Mouse (Mus musculus) left cerebral cortex, adult 18-20 months (tissue): Measurements from ENCODE around the gene Wdr45. TPM values are rescaled to one million over a fixed set of nuclear protein-coding genes. Genes with fewer than 3 reads are reported as not detected.

ENCODE experiments used
- DNase-seq, 2 experiments: peaks; one replicate each; pipeline ENCODE4 v3.0.0; 2021 to 2022; ENCODE audit warnings: low spot score in 2 of 2, mixed read lengths in 1 of 2
- total RNA-seq, 2 experiments: library from RNA; stranded (reverse); gene quantifications; 2 replicates each; pipeline ENCODE4 v1.2.3; 2021

Gene Wdr45
- total RNA-seq, 2 experiments from 2014 or later, result 55.8 to 56.1 TPM

DNA sequence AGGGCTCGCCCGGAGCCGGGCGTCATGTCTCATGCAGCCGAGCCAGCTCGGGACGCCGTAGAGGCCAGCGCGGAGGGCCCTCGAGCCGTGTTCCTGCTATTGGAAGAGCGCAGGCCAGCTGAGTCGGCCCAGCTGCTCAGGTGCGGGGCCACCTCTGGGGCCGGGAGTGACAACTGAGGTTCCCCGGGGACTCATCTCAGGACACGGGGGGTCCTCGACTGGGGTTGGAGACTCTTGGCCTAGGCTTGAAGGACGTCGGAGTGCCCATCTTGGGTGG, 48.7 kb downstream of the Wdr45 start:
- DNase-seq, result no peak

DNA sequence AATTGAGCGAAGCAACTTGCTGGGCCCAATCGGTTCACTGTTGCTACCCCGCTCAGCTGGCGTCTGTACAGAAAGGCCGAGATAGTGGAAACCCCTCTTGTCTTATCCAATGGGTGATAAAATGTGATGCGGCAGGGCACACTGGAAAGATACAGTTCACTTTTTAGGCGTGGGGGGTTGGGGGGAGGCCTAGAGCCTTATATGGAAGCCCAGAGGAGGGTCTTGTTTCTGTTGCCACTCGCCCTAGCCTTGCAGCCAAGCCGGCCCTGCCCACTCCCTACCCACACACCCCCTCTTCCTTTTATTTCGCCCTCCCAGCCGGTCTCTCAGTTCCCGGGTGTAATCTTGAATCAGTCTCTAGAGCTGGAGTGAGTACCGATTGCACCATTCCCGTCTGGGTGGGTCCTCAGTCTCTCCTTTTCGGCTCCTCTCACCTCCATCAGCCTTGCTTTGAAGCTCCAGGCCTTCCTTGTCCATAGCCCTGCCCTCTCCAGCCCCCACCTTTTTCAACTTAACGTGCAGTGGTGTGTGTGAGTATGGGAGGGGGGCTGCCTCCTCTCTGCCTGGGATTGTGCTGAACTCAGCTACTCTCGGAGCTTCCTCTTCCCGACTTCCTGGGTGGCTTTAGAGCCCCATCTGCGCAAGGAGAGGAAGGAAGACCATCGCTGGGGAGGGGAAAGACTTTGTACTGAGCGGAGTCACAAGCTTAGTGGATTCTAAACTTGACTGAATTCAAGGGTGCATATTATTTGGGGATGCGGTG, 49.7 kb downstream of the Wdr45 start:
- DNase-seq, result no peak

DNA sequence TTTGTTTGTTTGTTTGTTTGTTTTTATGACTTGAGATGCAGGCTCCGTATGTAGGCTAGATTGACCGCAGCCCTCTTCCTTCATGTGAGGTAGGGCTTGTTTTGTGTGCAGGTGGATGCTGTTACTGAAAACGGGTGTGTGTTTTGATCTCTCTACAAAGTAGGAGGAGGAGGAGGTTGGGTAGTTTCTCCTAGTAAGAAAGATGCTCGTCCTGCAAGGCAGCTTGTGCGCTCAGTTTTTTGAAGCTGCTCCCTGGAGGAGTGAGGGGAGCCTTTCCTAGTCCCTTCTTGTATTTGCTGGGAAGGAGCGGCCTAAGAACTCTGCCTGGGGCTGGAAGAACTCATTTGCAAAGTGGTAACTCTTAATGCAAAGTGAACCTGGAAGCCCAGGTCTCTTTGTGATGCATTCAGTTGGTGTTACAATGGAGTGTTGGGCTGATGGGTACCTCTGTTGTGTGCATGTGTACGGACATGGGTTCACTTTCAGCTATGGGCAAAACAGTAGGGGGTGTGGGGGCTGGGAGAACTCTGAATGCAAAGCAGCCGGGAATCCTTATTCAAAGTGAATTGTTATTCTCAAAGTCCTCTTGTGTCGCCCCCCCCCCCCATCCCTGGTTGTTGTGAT, 50.6 kb downstream of the Wdr45 start:
- no peak for DNase-seq

DNA sequence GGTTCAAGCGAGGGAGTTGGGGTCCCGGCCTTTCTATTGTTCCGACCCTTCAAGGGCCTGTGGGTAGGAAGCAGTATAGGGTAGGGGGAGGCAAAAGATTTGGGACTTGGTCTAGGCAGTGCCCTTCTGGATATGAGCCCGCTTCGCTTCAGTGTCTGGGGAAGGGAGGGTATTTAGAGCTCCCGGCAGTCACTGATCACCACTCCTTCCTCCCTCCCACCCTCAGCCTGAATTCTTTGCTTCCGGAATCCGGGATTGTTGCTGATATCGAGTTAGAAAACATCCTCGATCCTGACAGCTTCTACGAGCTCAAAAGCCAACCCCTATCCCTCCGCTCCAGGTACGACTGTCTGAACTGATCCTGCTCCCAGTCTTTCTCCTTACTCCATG, 51.1 kb downstream of the Wdr45 start:
- no peak for DNase-seq

DNA sequence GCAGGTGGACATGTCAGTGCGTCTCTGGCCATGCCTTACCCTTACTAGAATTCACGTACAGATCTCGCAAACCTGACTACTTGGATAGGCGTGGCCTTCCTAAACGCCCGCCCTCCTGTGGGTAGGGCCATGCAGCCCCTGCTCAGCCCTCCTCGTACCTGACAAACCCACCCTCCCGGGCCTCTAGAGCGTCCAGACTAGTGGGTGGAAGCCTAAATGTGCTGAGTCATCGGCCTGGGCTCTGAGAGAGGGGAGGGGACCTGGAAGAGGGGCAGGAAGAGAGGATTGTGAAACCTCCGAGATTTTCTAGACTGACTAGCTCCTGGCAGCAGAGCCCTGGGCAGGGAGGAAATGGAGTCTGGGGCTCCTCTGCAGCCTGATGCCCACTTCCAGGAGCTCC, 51.6 kb downstream of the Wdr45 start:
- peak; percentile 19 for DNase-seq

DNA sequence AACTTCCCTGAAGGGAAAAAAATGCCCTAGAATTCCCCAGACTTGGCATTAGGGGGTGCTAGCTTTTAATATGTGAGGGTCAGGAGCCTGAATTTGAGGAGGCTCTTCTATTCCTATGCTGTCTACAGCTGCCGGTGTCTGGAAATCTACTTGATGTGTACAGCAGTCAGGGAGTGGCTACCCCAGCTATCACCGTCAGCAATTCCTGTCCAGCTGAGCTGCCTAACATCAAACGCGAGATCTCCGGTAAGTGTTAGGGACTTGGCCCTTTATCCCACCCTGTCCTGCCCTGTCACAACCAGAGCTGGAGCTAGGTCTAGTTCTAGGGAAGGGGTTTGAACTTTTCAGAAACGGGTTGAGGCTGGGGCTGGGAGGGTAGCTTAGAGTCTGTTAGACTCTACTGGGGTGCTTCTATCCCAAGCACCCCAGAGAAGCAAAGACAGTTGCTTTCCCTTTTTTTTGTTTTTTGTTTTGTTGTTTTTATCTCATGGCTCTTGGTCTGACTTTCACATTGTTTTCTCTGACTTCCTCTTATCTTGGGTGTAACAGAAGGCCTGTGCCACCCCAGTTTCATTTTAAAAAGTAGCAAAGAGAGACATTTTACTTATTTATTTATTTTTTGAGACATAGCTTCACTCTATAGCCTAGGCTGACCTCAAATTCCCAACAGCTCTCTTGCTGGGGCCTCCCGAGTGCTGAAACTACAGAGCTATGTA, 55.3 kb downstream of the Wdr45 start:
- no peak for DNase-seq

DNA sequence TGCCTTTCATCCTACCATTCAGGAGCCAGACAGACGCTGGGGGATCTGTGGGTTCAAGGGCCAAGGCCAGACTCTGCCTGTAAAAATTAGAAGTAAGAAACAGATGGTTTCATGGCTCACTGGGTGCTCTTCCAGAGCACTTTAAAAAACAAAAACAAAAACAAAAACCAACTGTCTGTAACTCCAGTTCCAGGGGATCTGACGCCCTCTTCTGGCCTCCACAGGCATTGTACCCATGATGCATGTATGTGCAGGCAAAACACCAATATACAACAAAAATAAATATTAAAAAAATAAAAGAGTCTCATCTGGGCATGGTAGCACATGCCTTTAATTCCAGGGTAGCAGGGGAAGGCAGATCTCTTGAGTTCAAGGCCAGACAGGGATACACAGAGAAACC, 58.6 kb downstream of the Wdr45 start:
- DNase-seq, result no peak

DNA sequence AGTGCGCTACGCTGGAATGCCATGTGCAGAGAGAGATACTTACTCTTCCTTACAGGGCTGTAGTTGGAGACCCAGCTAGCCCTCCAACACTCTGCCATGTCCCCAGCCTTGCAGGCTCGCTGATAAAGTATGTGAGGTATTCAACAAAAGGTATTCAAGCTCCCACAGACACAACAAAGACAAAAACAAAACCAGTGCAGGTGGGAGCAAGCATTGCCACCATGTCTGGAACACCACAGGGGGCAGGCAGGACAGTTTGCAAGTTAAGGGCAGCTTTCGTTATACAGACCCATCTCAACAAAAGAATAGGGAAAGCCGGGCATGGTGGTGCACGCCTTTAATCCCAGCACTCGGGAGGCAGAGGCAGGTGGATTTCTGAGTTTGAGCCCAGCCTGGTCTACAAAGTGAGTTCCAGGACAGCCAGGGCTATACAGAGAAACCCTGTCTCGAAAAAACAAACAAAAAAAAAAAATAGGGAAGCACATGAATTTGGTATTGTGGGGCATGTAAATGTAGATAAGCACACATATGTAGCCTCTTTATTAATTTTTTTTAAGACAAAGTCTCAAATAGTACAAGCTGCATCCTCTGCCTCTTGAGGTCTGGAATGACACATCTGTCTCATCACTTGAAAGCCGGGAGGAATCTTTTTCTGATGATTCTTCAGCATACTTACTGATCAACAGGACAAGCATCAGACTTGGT, 61.5 kb downstream of the Wdr45 start:
- no peak for DNase-seq

DNA sequence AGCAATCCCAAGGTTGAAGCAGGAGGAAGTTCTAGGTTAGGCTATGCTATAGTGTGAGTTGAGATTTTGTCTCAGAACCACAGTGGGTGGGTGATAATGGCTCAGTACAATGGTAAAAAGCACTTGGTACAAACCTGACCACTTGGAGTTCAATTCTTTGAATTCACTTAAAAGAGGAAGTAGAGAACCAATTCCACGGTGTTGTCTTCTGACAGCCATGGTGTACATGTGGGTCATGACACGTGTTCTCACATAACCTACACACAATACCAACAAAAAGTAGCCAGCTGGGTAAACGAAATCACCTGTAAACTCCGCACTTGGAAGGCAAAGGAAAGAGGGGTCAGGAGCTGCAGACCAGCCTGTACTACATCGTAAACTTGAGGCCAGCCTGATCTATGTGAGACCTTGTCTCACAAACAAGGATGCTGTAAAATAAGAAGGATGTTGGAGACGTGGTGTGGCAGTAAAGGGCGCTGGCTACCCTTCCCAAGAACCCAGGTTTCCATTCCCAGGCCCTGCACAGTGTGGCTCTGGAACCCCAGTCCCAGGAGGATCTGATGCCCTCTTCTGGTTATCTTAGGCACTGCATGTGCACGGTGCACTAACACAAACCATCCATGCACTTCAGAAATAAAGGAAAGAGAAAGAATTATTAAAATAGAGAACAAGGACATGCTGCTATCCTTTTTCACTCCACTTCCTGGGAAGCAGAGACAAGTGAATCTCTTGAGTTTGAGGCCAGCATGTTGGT, 62.4 kb downstream of the Wdr45 start:
- peak; percentile 48 to 61 for DNase-seq

Other genes starting within 250 kb of the Wdr45 start
- not detected for gene Foxp3, start 140.7 kb upstream of the Wdr45 start, total RNA-seq
- 10 to 100 TPM; 20.3 to 29.1 TPM for gene Ppp1r3f, start 140.1 kb upstream of the Wdr45 start, total RNA-seq
- 10 to 100 TPM; 29.0 to 34.2 TPM for gene Ccdc22, start 108.8 kb upstream of the Wdr45 start, total RNA-seq
- gene Cacna1f, start 107.2 kb upstream of the Wdr45 start, total RNA-seq, result under 1 TPM in 1 of 2 experiments, not detected in 1; 0.33 TPM
- 1,000 to 10,000 TPM; 1,889 to 1,992 TPM for gene Syp, start 75.9 kb upstream of the Wdr45 start, total RNA-seq
- 1 to 10 TPM; 1.9 to 2.5 TPM for gene Prickle3, start 57.1 kb upstream of the Wdr45 start, total RNA-seq
- gene Plp2, start 42.9 kb upstream of the Wdr45 start, total RNA-seq, result 10 to 100 TPM in 1 of 2 experiments, 1 to 10 TPM in 1; 8.8 to 11.1 TPM
- under 1 TPM; 0.19 to 0.44 TPM for gene Magix, start 33.1 kb upstream of the Wdr45 start, total RNA-seq
- gene Gpkow, start 17.2 kb upstream of the Wdr45 start, total RNA-seq, result 10 to 100 TPM; 33.8 to 34.2 TPM
- gene Gm45208, start 7.9 kb downstream of the Wdr45 start, total RNA-seq, result 1 to 10 TPM in 1 of 2 experiments, not detected in 1; 1.6 TPM
- 10 to 100 TPM; 96.0 to 98.1 TPM for gene Praf2, start 14.1 kb downstream of the Wdr45 start, total RNA-seq
- 10 to 100 TPM; 26.7 to 29.7 TPM for gene Ccdc120, start 36.6 kb downstream of the Wdr45 start, total RNA-seq
- 10 to 100 TPM; 34.2 to 35.2 TPM for gene Tfe3, start 48.2 kb downstream of the Wdr45 start, total RNA-seq
- 100 to 1,000 TPM in 1 of 2 experiments, 10 to 100 TPM in 1; 99.1 to 103 TPM for gene Gripap1, start 75.4 kb downstream of the Wdr45 start, total RNA-seq
- gene Kcnd1, start 108.0 kb downstream of the Wdr45 start, total RNA-seq, result 1 to 10 TPM; 8.4 to 9.6 TPM
- gene Otud5, start 127.0 kb downstream of the Wdr45 start, total RNA-seq, result 10 to 100 TPM; 81.4 to 83.2 TPM
- gene Pim2, start 163.9 kb downstream of the Wdr45 start, total RNA-seq, result 10 to 100 TPM; 49.5 to 52.9 TPM
- gene Slc35a2, start 169.7 kb downstream of the Wdr45 start, total RNA-seq, result 10 to 100 TPM; 34.5 to 38.2 TPM
- 10 to 100 TPM; 91.8 to 98.4 TPM for gene Pqbp1, start 184.9 kb downstream of the Wdr45 start, total RNA-seq
- 10 to 100 TPM; 22.8 to 27.1 TPM for gene Timm17b, start 185.0 kb downstream of the Wdr45 start, total RNA-seq
- gene Gm10491, start 193.5 kb downstream of the Wdr45 start, total RNA-seq, result not detected
- gene Gm10490, start 195.2 kb downstream of the Wdr45 start, total RNA-seq, result not detected
- 100 to 1,000 TPM; 480 to 519 TPM for gene Pcsk1n, start 205.5 kb downstream of the Wdr45 start, total RNA-seq
- gene Eras, start 214.3 kb downstream of the Wdr45 start, total RNA-seq, result not detected
- gene Hdac6, start 233.6 kb downstream of the Wdr45 start, total RNA-seq, result 10 to 100 TPM; 47.5 to 48.4 TPM